Mouse (Mus musculus): ENCODE measurements at regions not wholly inside any gene's neighbourhood (a gene's known extent, or its start where the extent isn't known, plus 50 kb on each side); places are given as distances from the start of the nearest gene placed in this dataset.

DNA sequence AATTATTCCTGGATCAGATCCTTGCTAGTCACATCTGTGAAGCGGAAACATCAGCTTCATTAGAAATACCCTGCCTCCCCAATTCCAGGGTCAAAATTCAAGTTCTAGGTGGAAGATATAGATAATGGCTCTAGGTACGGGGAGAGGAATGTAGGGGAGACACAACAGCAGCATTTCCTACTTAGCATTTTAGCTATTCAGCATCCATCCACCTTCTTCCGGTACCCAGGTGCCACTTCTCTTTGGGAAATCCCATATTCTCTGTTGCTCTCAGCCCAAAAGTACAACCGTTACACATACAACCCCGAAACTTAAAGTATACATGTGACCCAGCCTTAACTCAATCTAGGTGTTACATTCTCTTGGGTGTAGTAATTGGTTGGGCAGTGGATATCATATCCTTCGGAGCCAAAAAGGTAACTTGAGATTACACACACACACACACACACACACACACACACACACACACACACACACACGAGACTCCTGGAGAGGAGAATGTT, 112.9 kb downstream of the Zfp36l1 start:
- DNase-seq (ENCODE audit: low spot score) (no peak), ATAC-seq (ENCODE audit: low FRiP score) (no peak)
- H3K4me2 ChIP-seq (replicated peaks; ENCODE audit: low read depth, low read length), result no peak overlapping the region
- H3K27ac ChIP-seq (ENCODE audit: low read depth, low read length), result no peak overlapping the region
- WGBS, result 87% methylated on average over 7 of the region's 7 CpGs
- 0 out of 2 replicates have a peak, but pooled peaks cover 3% of the 10 kb centered on the region for H3K4me1 ChIP-seq (replicated peaks; ENCODE audit: control insufficient read depth, insufficient read depth, low read length)
- H3K4me3 ChIP-seq (ENCODE audit: low read depth, low read length), result no peak overlapping the region
- no peaks in the 10 kb centered on the region for H3K36me3 ChIP-seq (ENCODE audit: control insufficient read depth, insufficient read depth, low read length)
- H3K9me3 ChIP-seq (ENCODE audit: control insufficient read depth, low read length), result no peaks in the 10 kb centered on the region
- no peak overlapping the region for H3K9ac ChIP-seq (ENCODE audit: low read depth, low read length)
- no peaks in the 10 kb centered on the region for H3K27me3 ChIP-seq (ENCODE audit: control insufficient read depth, insufficient read depth, low read length)

DNA sequence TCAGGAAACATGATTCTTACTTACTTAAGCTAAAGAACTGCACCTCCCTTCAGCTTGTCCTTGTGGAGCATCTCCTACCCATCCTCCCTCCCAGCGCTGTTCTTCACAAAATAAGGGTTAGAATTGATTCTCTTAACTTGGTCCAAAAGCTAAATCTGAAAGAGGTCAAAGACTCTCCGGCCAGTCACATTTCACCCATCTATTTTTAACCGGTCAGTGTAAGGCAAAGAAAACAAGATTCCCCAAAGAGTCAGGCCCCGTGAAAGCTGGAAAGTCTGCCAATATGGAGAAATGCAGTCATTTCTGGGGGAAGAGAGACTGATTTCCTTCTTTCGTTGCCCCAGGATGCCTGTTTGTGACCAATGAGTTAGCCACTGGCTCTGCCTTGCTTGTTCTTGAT, 114.0 kb downstream of the Zfp36l1 start:
- Histone ChIP-seq H3K4me1 (replicated peaks; ENCODE audit: control insufficient read depth, insufficient read depth, low read length) (0 out of 2 replicates have a peak, but pooled peaks cover 3% of the 10 kb centered on the region), H3K4me3 (ENCODE audit: low read depth, low read length) (no peak overlapping the region), H3K27ac (ENCODE audit: low read depth, low read length) (no peak overlapping the region), H3K9ac (ENCODE audit: low read depth, low read length) (no peak overlapping the region), H3K36me3 (ENCODE audit: control insufficient read depth, insufficient read depth, low read length) (no peaks in the 10 kb centered on the region), H3K27me3 (ENCODE audit: control insufficient read depth, insufficient read depth, low read length) (no peaks in the 10 kb centered on the region), H3K4me2 (replicated peaks; ENCODE audit: low read depth, low read length) (no peak overlapping the region), H3K9me3 (ENCODE audit: control insufficient read depth, low read length) (no peaks in the 10 kb centered on the region)
- no peak for ATAC-seq (ENCODE audit: low FRiP score)
- WGBS, result 87% methylated on average over 5 of the region's 5 CpGs
- DNase-seq (ENCODE audit: low spot score), result no peak

DNA sequence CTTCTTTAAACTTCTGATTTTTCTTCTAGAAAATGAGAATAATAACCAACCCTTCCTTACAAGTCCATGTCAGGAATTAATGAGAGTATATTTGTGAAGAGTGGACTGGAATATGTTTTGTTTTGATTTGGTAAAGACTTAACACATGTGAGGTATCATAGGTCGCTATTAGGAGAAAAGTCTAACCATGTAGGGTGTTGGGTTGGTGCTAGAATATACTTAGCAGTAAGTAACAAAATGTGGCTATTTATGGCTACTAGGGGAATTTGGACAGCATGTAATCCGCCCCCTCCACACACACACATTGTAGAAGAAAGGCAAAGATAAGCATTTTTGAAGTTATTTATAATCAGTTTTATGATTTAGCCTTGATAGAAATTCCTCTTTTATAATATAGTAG, 114.5 kb downstream of the Zfp36l1 start:
- Histone ChIP-seq H3K9ac (ENCODE audit: low read depth, low read length) (no peak overlapping the region), H3K4me3 (ENCODE audit: low read depth, low read length) (no peak overlapping the region), H3K4me1 (replicated peaks; ENCODE audit: control insufficient read depth, insufficient read depth, low read length) (0 out of 2 replicates have a peak, but pooled peaks cover 3% of the 10 kb centered on the region), H3K9me3 (ENCODE audit: control insufficient read depth, low read length) (no peaks in the 10 kb centered on the region), H3K36me3 (ENCODE audit: control insufficient read depth, insufficient read depth, low read length) (no peaks in the 10 kb centered on the region), H3K4me2 (replicated peaks; ENCODE audit: low read depth, low read length) (no peak overlapping the region), H3K27ac (ENCODE audit: low read depth, low read length) (no peak overlapping the region), H3K27me3 (ENCODE audit: control insufficient read depth, insufficient read depth, low read length) (no peaks in the 10 kb centered on the region)
- DNase-seq (ENCODE audit: low spot score), result no peak
- no peak for ATAC-seq (ENCODE audit: low FRiP score)
- WGBS, result 88% methylated on average over 2 of the region's 2 CpGs

DNA sequence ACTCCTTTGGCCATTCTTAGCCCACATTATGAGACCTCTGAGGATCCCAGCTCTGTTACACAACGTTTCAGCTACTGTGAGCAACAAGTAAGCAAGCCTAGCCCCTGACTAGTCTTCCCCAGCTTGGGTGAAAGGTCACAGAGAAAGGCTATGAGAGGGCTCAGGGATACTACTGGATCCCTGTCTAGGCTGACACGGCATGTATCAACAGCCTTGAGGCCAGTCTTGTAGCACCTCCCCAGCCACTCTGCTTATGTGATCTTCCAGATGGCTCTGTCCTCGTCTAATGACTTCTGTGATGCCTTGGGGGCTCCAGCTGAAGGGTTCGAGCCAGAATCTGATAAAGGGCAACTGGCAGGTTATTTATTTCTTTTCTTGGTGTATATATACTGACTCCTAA, 115.6 kb downstream of the Zfp36l1 start:
- no peak overlapping the region for H3K27ac ChIP-seq (ENCODE audit: low read depth, low read length)
- ATAC-seq (ENCODE audit: low FRiP score) (no peak), DNase-seq (ENCODE audit: low spot score) (no peak)
- no peaks in the 10 kb centered on the region for H3K36me3 ChIP-seq (ENCODE audit: control insufficient read depth, insufficient read depth, low read length)
- H3K4me2 ChIP-seq (replicated peaks; ENCODE audit: low read depth, low read length), result no peak overlapping the region
- H3K9ac ChIP-seq (ENCODE audit: low read depth, low read length), result no peak overlapping the region
- no peaks in the 10 kb centered on the region for H3K9me3 ChIP-seq (ENCODE audit: control insufficient read depth, low read length)
- WGBS, result 72% methylated on average over 4 of the region's 4 CpGs
- H3K4me1 ChIP-seq (replicated peaks; ENCODE audit: control insufficient read depth, insufficient read depth, low read length), result 0 out of 2 replicates have a peak, but pooled peaks cover 3% of the 10 kb centered on the region
- no peak overlapping the region for H3K4me3 ChIP-seq (ENCODE audit: low read depth, low read length)
- H3K27me3 ChIP-seq (ENCODE audit: control insufficient read depth, insufficient read depth, low read length), result no peaks in the 10 kb centered on the region

DNA sequence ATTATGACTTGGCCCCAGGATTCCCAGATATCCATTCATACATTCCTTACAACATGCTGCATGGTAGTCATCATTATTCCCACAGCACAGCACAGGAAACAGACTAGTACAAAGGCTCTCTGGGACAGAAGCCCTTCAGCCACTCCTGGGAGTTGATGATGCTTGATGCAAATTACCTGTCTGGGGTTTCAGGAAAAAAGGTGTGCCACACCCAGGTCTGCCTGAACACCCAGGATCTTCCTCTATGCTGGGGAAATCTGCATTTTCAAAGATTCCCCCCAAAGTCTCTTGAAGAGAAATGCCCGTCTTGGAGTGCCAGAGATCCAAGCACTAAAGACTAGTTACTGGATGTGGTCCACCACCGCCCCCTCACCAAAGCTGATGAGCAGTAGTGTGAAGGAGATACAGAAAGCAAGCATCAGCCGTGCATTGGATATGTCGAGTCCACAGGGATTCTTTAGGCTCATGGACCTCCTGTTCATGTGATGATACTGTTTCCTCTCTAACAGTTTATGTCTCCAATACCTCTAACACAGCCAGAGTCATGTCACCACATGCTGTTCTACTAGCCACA, 117.2 kb downstream of the Zfp36l1 start:
- ATAC-seq (ENCODE audit: low FRiP score) (no peak), DNase-seq (ENCODE audit: low spot score) (no peak)
- no peaks in the 10 kb centered on the region for H3K36me3 ChIP-seq (ENCODE audit: control insufficient read depth, insufficient read depth, low read length)
- no peak overlapping the region for H3K4me2 ChIP-seq (replicated peaks; ENCODE audit: low read depth, low read length)
- H3K27me3 ChIP-seq (ENCODE audit: control insufficient read depth, insufficient read depth, low read length), result no peaks in the 10 kb centered on the region
- no peak overlapping the region for H3K27ac ChIP-seq (ENCODE audit: low read depth, low read length)
- H3K4me1 ChIP-seq (replicated peaks; ENCODE audit: control insufficient read depth, insufficient read depth, low read length), result peaks cover 3% of the 10 kb centered on the region; the same call in 1 of the 2 replicates
- no peaks in the 10 kb centered on the region for H3K9me3 ChIP-seq (ENCODE audit: control insufficient read depth, low read length)
- H3K9ac ChIP-seq (ENCODE audit: low read depth, low read length), result no peak overlapping the region
- no peak overlapping the region for H3K4me3 ChIP-seq (ENCODE audit: low read depth, low read length)
- WGBS, result 91% methylated on average over 4 of the region's 4 CpGs

DNA sequence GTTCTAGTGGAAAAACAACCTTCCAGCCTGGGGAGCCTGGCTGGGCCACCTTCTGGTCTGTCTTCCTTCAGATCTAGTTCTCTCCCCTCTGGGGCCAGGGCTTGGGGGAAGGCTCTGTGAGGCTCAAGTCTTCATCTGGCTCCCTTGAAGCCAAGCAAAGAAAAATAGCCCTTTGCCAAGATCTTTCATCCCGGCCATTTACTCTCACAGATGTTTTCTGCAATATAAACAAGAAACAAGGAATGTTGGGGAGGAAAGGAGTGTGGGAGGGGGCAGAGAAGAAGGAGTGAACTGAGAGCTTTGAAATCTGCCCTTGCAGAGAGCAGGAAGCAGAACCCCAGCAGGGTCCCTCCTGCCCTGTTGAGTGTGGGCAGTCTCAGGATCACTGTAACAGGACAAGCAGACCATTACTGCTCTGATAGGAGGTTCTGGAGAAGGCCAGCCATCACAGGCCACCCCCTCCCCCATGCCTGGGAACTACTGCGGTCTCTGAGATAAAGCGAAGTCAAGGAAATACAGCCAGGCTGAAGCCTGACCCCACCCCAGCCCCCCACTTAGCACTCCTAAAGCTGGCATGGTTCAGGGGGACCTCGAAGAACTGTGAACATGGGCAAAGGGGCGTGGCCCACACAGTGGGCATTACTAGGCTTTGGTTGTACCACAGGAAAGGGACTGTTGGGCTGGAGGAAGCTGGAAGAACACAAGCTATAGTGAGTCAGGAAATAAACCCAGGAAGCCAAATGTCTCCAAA, 118.8 kb downstream of the Zfp36l1 start:
- Histone ChIP-seq H3K9me3 (ENCODE audit: control insufficient read depth, low read length) (no peaks in the 10 kb centered on the region), H3K4me3 (ENCODE audit: low read depth, low read length) (no peak overlapping the region), H3K36me3 (ENCODE audit: control insufficient read depth, insufficient read depth, low read length) (no peaks in the 10 kb centered on the region), H3K4me1 (replicated peaks; ENCODE audit: control insufficient read depth, insufficient read depth, low read length) (peaks cover 3% of the 10 kb centered on the region; the same call in 1 of the 2 replicates), H3K4me2 (replicated peaks; ENCODE audit: low read depth, low read length) (no peak overlapping the region), H3K27me3 (ENCODE audit: control insufficient read depth, insufficient read depth, low read length) (no peaks in the 10 kb centered on the region), H3K27ac (ENCODE audit: low read depth, low read length) (0 out of 2 replicates have a peak overlapping the region, but pooled peaks have one; percentile 12), H3K9ac (ENCODE audit: low read depth, low read length) (no peak overlapping the region)
- 60% methylated on average over 5 of the region's 5 CpGs for WGBS
- DNase-seq (ENCODE audit: low spot score) (no peak), ATAC-seq (ENCODE audit: low FRiP score) (no peak)

DNA sequence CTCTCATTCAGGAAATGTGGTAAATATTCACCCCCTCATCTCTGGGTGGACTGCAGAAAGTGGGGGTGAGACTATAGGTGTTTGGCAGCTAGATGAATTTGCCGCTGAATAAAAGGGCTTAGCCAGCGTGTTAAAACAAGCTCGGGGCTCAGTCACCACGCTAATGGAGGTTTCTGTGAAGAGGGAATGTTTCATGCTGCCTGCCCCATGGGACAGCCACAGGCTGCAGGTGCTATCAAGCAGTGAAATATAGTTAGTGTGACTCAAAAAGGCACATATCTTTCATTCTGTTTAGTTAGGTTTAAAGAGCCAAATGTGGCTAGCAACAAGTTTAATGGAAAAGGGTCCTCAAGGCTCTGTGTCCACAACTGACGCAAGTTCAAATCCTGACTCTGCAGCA, 121.5 kb downstream of the Zfp36l1 start:
- Histone ChIP-seq H3K9me3 (ENCODE audit: control insufficient read depth, low read length) (no peaks in the 10 kb centered on the region), H3K4me2 (replicated peaks; ENCODE audit: low read depth, low read length) (no peak overlapping the region), H3K4me1 (replicated peaks; ENCODE audit: control insufficient read depth, insufficient read depth, low read length) (peaks cover 5% of the 10 kb centered on the region; the same call in 1 of the 2 replicates), H3K27me3 (ENCODE audit: control insufficient read depth, insufficient read depth, low read length) (no peaks in the 10 kb centered on the region), H3K9ac (ENCODE audit: low read depth, low read length) (0 out of 2 replicates have a peak overlapping the region, but pooled peaks have one; percentile 25), H3K27ac (ENCODE audit: low read depth, low read length) (no peak overlapping the region), H3K36me3 (ENCODE audit: control insufficient read depth, insufficient read depth, low read length) (no peaks in the 10 kb centered on the region), H3K4me3 (ENCODE audit: low read depth, low read length) (no peak overlapping the region)
- ATAC-seq (ENCODE audit: low FRiP score) (no peak), DNase-seq (ENCODE audit: low spot score) (no peak)
- WGBS, result 59% methylated on average over 5 of the region's 5 CpGs

DNA sequence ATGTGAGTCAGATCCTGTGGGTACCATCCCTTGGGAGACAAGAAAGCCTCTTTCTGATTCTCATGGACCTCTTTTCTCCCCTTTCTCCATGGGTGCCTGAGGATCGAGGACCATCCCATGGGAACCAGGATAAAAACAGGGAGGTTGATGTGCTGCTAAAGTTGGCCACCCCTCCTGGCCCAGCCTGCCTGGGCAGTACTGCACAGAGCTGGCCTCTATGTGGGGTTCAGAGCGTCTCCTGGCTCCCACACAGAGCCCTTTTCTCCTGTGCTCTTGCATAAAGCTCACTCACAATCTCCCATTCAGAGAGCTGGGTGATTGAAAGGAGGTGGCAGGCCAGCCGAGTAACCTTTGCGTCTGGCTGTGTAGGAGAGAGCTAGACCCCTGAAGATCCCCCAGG, 122.1 kb downstream of the Zfp36l1 start:
- no peak for DNase-seq (ENCODE audit: low spot score)
- Histone ChIP-seq H3K4me1 (replicated peaks; ENCODE audit: control insufficient read depth, insufficient read depth, low read length) (peaks cover 5% of the 10 kb centered on the region; the same call in 1 of the 2 replicates), H3K9me3 (ENCODE audit: control insufficient read depth, low read length) (no peaks in the 10 kb centered on the region), H3K36me3 (ENCODE audit: control insufficient read depth, insufficient read depth, low read length) (no peaks in the 10 kb centered on the region), H3K9ac (ENCODE audit: low read depth, low read length) (peak overlapping the region; percentile 25; the same call in 1 of the 2 replicates), H3K4me3 (ENCODE audit: low read depth, low read length) (no peak overlapping the region), H3K27me3 (ENCODE audit: control insufficient read depth, insufficient read depth, low read length) (no peaks in the 10 kb centered on the region), H3K4me2 (replicated peaks; ENCODE audit: low read depth, low read length) (no peak overlapping the region), H3K27ac (ENCODE audit: low read depth, low read length) (no peak overlapping the region)
- 37% methylated on average over 4 of the region's 4 CpGs for WGBS
- no peak for ATAC-seq (ENCODE audit: low FRiP score)

All from hindbrain, embryonic 11.5 days (tissue).